Mouse (Mus musculus): ENCODE results near the gene Kdr. TPM values are rescaled to one million over a fixed set of nuclear protein-coding genes. Genes with fewer than 3 reads are reported as not detected.
"Not testable (repeated sequence)": the region's sequence is repeated elsewhere in the genome, so short reads cannot be mapped to it uniquely, and the experiment has no call there.

Kdr gene
- polyA plus RNA-seq, 1 experiment from 2014 or later: 22.1 TPM

DNA sequence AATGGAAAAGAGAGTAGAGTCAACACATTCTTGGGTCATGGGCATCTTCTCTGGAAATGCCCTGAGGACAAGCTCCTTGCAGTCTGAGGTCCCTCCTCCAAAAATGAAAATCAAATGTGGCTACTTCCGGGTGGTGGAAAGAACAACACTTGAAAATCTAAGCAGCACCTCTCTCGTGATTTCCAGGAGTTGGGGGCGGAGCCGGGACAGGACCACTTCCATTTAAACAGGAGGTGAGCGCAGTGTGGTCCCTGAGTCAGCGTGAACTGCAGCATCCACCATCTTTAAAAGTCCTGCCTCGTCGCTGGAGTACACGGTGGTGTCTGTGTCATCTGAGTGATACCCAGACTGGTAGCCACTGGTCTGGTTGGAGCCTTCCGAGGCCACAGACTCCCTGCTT, 44.1 kb downstream of the Kdr start:
- Histone ChIP-seq H3K27me3 (peaks cover 4% of the 10 kb centered on the region; the same call in 1 of the 2 replicates), H3K9ac (replicated peaks) (no peak overlapping the region), H3K27ac (no peak overlapping the region), H3K36me3 (no peaks in the 10 kb centered on the region), H3K4me3 (replicated peaks) (no peak overlapping the region), H3K4me2 (replicated peaks) (no peak overlapping the region), H3K9me3 (no peaks in the 10 kb centered on the region), H3K4me1 (replicated peaks) (no peaks in the 10 kb centered on the region)
- WGBS: 88% methylated on average over 10 of the region's 10 CpGs
- no peak for ATAC-seq

DNA sequence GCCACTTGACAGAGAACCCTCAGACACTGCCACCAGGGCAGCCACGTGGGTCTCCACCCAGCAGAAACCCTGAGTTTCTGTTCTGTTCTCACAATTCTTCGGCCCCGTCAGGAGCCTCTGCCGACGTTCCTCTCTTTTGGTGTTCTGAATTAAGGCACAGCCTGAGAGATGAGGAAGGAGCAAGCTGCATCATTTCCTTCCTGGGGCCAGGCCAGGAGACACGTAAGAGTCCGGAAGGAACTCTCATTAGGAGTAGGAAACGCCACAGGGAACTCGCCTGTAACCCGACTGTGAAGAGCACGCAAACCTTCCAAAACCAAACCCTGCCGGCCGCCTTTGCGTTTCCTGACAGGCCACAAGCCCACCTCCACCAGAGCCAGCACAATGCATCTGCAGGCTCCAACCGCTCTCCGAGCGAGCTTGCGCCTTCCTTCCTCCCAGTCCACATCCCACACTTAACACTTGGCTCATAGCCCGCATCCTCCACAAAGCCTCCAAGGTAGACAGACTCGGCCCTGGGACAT, 44.7 kb downstream of the Kdr start:
- Histone ChIP-seq H3K27ac (no peak overlapping the region), H3K9ac (replicated peaks) (no peak overlapping the region), H3K36me3 (no peaks in the 10 kb centered on the region), H3K4me1 (replicated peaks) (no peaks in the 10 kb centered on the region), H3K4me2 (replicated peaks) (no peak overlapping the region), H3K27me3 (peaks cover 3% of the 10 kb centered on the region; the same call in 1 of the 2 replicates), H3K9me3 (no peaks in the 10 kb centered on the region), H3K4me3 (replicated peaks) (no peak overlapping the region)
- ATAC-seq: no peak
- 88% methylated on average over 20 of the region's 20 CpGs for WGBS

DNA sequence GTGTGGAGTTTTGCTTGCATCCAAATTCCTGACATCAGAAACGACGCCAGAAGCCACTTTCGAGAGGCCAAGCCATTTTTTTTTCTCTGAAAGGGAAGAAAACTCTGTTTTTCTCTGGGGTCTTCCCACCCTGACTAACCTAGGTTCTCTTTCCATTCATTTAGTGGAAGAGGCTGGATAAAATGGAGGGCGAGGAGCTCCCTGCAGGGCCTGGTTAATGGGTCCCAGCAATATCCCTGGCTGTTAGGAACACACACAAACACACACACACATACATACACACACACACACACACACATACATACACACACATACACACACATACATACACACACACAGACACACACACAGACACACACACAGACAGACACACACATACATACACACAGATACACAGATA, 46.8 kb downstream of the Kdr start:
- not testable (repeated sequence) for H3K9ac ChIP-seq (replicated peaks); H3K9me3 ChIP-seq
- WGBS: 94% methylated on average over 4 of the region's 4 CpGs

DNA sequence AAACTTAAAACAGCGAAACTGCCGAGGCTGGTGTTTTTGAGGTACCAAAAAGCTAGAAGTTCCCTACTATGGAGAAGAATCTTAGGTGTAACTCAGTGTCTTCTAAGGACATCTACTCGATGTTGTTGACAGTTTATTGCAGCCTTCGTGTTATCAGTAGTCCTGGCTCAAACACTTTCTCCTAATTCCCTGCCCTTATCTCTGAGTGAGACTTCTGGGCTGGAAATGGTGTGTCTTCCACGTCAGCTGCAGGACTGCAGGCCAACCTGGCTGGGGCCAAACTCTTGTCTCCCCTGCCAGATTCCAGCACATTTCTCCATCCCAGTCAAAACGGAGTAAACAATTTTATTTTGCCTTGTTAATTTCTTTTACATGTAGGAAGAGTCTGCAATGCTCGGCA, 48.3 kb downstream of the Kdr start:
- Histone ChIP-seq H3K36me3 (no peaks in the 10 kb centered on the region), H3K4me1 (replicated peaks) (no peaks in the 10 kb centered on the region), H3K9me3 (no peaks in the 10 kb centered on the region), H3K4me2 (replicated peaks) (no peak overlapping the region), H3K27me3 (no peaks in the 10 kb centered on the region), H3K9ac (replicated peaks) (no peak overlapping the region), H3K27ac (no peak overlapping the region), H3K4me3 (replicated peaks) (no peak overlapping the region)
- ATAC-seq: no peak
- 88% methylated on average over 7 of the region's 7 CpGs for WGBS

More for the DNA sequence above, 46.8 kb downstream of the Kdr start:
- not testable (repeated sequence) for H3K4me3 ChIP-seq (replicated peaks); H3K36me3 ChIP-seq; H3K4me2 ChIP-seq (replicated peaks); ATAC-seq; H3K27me3 ChIP-seq; H3K4me1 ChIP-seq (replicated peaks); H3K27ac ChIP-seq

DNA sequence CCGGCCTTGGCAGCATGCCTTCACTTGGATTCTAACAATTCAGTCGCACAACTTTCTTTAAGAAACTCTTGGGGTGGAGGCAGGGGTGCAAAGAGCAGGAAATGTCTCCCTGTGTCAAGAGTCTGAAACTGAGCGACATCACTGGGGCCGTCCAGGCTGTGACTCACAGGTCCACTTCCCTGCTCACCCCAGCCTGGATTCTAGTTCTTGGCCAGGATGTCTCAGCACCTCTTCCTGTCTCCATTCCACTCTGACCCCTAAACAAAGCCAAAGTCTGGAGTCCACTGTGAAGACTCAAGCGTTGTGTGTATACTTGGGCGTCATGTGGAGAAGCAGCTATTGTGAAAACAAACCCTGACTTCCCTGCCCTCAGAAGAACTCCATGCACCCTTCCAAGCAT, 55.6 kb downstream of the Kdr start:
- no peak overlapping the region for H3K9ac ChIP-seq (replicated peaks)
- WGBS: 83% methylated on average over 6 of the region's 6 CpGs
- H3K27me3 ChIP-seq: no peaks in the 10 kb centered on the region
- no peak for ATAC-seq
- no peak overlapping the region for H3K4me2 ChIP-seq (replicated peaks)
- H3K4me1 ChIP-seq (replicated peaks): no peaks in the 10 kb centered on the region
- H3K9me3 ChIP-seq: no peaks in the 10 kb centered on the region
- H3K4me3 ChIP-seq (replicated peaks): no peak overlapping the region
- no peak overlapping the region for H3K27ac ChIP-seq
- no peaks in the 10 kb centered on the region for H3K36me3 ChIP-seq

DNA sequence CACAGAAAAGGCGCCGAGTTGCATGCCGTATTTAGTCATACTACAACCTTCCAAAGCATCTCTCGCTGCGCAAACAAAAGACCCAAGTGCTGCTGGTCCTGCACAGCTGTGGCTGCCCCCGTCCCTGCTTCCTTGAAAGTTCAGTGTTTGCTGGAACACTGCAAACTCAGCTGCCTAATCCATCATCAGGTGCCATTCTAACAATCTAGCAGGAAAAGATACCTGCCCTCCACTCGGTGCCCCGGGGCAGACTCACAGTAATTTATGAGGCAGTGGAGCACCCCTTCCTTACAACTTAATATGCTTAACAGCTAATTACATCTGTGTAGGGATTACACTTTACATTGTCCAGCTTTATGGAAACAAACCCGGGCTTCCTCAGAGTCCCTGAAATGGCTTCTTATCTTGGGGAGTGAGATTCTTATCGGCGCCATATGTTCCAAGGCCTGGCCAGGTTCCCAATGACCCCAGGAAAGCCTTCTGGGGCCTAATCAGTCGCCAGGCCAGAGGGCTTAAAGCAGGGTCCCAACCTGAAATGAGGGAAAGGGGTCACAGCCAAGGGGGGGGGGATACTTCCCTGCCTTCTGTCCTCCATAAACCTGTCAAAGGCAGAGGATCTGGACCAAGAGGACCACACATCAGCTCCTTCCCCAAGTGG, 56.4 kb downstream of the Kdr start:
- Histone ChIP-seq H3K4me1 (replicated peaks) (no peaks in the 10 kb centered on the region), H3K36me3 (no peaks in the 10 kb centered on the region), H3K4me3 (replicated peaks) (no peak overlapping the region), H3K9me3 (no peaks in the 10 kb centered on the region), H3K9ac (replicated peaks) (no peak overlapping the region), H3K27me3 (no peaks in the 10 kb centered on the region), H3K4me2 (replicated peaks) (no peak overlapping the region), H3K27ac (no peak overlapping the region)
- ATAC-seq: no peak
- WGBS: 79% methylated on average over 12 of the region's 12 CpGs

DNA sequence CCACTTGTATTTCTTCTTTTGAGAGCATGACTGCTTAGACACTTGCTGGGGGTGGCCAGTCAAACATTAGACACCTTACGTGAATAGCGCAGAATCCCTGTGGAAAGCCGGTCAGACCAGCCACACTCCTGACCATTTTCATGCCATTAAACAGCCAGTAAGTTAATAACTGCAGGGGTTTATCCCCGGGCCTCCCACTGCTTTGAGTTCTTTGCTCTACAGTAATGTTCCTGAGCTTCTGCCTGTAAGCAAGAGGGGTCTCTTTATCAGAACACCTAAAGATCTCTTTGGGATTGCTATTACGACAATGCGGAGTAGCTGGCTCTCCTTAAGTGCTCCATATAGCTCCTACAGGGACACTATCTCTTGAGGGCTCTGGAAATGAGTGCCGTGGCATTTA, 58.7 kb downstream of the Kdr start:
- H3K27me3 ChIP-seq: no peaks in the 10 kb centered on the region
- 90% methylated on average over 7 of the region's 7 CpGs for WGBS
- H3K9ac ChIP-seq (replicated peaks): no peak overlapping the region
- H3K4me1 ChIP-seq (replicated peaks): no peaks in the 10 kb centered on the region
- H3K4me2 ChIP-seq (replicated peaks): no peak overlapping the region
- H3K27ac ChIP-seq: no peak overlapping the region
- H3K4me3 ChIP-seq (replicated peaks): no peak overlapping the region
- no peaks in the 10 kb centered on the region for H3K9me3 ChIP-seq
- no peak for ATAC-seq
- H3K36me3 ChIP-seq: no peaks in the 10 kb centered on the region

DNA sequence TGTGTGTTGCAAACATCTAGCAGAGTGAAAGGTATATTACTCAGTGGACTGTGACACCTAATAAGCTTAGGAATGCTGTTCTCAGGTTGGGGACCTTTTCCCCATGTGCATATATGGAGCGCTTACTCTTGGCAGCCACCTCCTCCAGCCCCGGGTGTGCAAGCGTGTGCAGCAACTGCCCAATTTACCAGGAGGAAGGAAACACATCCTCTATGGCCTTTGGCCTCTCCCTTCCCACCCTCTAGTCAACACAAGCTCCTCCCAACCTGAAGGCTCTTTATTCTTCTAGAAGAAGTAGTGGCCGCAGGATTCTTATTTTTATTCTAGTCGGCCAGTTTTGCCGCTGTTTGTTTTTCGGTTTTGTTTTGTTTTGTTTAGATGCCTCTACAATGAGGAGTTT, 60.1 kb downstream of the Kdr start:
- Histone ChIP-seq H3K27me3 (no peaks in the 10 kb centered on the region), H3K27ac (no peak overlapping the region), H3K36me3 (no peaks in the 10 kb centered on the region), H3K9me3 (no peaks in the 10 kb centered on the region), H3K9ac (replicated peaks) (no peak overlapping the region), H3K4me3 (replicated peaks) (no peak overlapping the region), H3K4me2 (replicated peaks) (no peak overlapping the region), H3K4me1 (replicated peaks) (no peaks in the 10 kb centered on the region)
- no peak for ATAC-seq
- WGBS: 88% methylated on average over 7 of the region's 7 CpGs

DNA sequence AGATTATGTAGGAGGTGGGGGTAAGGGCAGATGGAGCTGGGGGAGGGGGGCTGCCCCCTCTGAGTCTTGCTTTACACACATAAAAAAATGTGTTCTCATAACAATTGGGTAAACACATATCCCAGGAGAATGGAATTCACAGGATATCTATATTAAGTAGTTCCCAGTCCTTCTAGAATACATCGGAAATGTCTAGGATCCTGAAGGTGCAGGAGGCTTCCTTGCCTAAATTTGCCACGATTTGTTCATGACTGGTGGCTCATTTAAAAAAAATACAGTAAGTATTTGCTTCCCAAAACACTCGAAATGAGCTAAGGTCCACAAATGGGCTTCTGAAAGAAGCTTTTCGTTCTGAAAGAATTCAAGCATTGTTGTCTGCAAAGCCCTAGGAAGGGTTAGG, 61.0 kb downstream of the Kdr start:
- Histone ChIP-seq H3K36me3 (no peaks in the 10 kb centered on the region), H3K4me2 (replicated peaks) (no peak overlapping the region), H3K4me1 (replicated peaks) (no peaks in the 10 kb centered on the region), H3K9ac (replicated peaks) (no peak overlapping the region), H3K27ac (no peak overlapping the region), H3K4me3 (replicated peaks) (no peak overlapping the region), H3K27me3 (no peaks in the 10 kb centered on the region), H3K9me3 (no peaks in the 10 kb centered on the region)
- ATAC-seq: no peak
- 85% methylated on average over 4 of the region's 4 CpGs for WGBS

DNA sequence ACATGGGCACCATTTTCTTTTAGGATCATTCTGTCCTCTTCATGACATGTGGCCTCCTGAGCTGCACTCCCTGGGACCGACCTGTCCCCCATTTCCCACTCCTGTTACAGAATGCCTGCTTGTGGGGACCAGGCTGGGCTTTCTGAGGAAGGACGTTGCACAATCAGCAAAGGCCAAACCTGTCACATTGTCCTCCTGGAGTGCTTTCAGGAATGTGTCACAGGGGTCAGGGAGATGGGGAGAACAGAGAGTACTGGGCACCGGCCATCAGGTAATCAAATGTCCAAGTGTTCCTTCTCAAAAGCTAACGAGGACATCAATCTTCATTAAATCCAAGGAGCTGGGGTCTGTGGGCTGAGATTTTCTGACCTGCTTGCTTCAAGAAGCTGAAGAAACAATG, 72.2 kb downstream of the Kdr start:
- Histone ChIP-seq H3K4me3 (replicated peaks) (no peak overlapping the region), H3K27me3 (no peaks in the 10 kb centered on the region), H3K4me1 (replicated peaks) (no peaks in the 10 kb centered on the region), H3K27ac (no peak overlapping the region), H3K9ac (replicated peaks) (no peak overlapping the region), H3K9me3 (no peaks in the 10 kb centered on the region), H3K4me2 (replicated peaks) (no peak overlapping the region), H3K36me3 (no peaks in the 10 kb centered on the region)
- WGBS: 56% methylated on average over 4 of the region's 4 CpGs
- no peak for ATAC-seq

DNA sequence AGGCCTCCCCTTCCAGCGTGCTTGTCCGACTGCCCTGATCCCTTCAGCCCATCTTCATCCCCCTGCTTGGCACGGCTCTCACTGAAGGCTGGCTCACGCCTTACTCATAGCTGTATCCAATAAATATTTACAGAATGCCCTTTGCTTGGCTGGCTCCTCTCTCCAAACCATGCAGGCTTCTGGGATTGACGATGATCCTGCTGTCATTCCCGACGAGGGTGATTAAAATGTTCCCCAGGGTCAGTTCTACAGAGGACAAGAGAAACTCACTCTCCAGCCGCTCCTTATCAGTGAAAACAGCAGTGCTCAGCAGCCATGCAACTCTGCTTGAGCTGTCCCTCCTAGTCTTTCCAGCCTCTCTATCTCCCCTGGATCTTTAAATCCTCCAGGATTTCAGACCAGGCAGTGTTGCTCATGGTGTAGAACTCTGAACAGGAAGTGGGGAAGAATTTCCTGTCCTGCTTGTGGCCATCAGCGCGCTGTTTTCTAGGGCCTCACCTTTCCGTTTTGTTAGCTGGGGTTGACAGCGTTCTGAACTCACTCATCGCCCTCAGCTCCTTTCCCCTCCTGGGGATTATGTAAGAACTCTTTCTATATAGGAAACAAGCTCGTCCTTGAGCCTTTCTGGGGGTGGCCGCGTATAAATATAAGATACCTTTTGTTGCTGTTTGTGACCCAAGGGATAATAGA, 77.9 kb downstream of the Kdr start:
- no peaks in the 10 kb centered on the region for H3K9me3 ChIP-seq
- H3K27ac ChIP-seq: no peak overlapping the region
- no peak overlapping the region for H3K4me2 ChIP-seq (replicated peaks)
- H3K4me3 ChIP-seq (replicated peaks): no peak overlapping the region
- peak; percentile 40; the same call in 1 of the 2 replicates for ATAC-seq
- no peaks in the 10 kb centered on the region for H3K36me3 ChIP-seq
- H3K9ac ChIP-seq (replicated peaks): no peak overlapping the region
- 61% methylated on average over 16 of the region's 16 CpGs for WGBS
- H3K4me1 ChIP-seq (replicated peaks): peaks cover 20% of the 10 kb centered on the region
- no peaks in the 10 kb centered on the region for H3K27me3 ChIP-seq

DNA sequence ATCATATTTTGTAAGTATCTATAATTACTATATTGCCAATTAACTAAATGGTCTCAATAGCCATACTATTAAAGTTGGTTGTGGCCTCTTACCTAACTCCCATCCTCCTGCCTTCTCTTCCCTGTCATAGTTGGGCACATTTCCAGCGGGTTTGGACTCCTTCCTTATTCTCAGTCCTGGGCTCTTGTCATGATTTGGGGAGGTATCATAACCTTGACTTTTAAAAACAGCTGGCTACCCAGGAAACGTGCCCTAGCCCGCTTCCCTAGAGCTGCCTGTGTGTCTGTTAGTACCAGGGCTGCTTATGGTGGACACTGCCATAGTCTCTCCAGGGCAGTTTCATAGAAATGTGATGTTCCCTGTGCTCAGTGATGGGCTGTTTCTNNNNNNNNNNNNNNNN, 82.9 kb downstream of the Kdr start:
- H3K9me3 ChIP-seq: no peaks in the 10 kb centered on the region
- H3K27ac ChIP-seq: no peak overlapping the region
- H3K4me1 ChIP-seq (replicated peaks): peaks cover 25% of the 10 kb centered on the region
- no peaks in the 10 kb centered on the region for H3K36me3 ChIP-seq
- no peak for ATAC-seq
- H3K4me2 ChIP-seq (replicated peaks): no peak overlapping the region
- no peak overlapping the region for H3K4me3 ChIP-seq (replicated peaks)
- no peak overlapping the region for H3K9ac ChIP-seq (replicated peaks)
- 91% methylated on average over 3 of the region's 3 CpGs for WGBS
- H3K27me3 ChIP-seq: no peaks in the 10 kb centered on the region
